Mouse (Mus musculus) lung, postnatal 25 days (tissue): ENCODE data around the gene Bricd5.
"Not testable (repeated sequence)": the region's sequence is repeated elsewhere in the genome, so short reads cannot be mapped to it uniquely, and the experiment has no call there.

Experiments used
- DNase-seq: peaks from one replicate; pipeline ENCODE4 v3.0.0; 2022; ENCODE audit warnings: low spot score

Bricd5 gene

DNA sequence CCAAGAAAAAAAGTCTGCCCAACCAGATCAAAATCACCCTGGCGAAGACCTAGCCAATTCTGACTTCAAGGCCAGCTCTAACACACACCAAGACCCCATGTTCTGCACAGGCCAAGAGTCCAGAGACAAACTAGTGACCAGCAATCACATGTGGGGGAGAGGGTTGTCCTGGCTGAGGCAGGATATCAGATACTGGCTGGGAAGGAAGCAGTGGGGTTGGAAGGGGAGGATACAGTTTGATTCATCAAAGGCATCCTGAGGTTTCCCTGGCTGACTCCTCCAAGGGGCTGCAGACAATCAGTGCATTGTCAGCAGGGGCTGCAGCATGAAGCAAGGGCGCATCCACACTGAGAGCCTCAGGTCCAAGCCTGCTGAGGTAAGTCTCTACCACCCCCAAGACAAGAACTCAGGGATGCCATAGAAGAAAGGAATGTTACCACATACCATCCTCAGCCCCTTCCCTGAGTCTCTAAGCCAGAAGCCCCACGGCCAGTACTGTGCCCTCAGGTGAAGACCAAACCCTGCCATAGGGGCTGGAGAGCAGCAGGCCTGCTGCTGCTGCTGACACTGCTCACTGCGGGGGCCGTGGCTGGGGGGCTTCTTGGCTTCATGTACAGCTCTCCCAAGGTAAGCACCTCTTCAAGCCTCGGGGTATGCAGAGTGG lies at the start of gene Bricd5:
Gene Bricd5, plus strand, starts transcription at position 273 of the 664 bp plus-strand sequence.
- no peak for DNase-seq

GRCm38 (mm10) chr17:24424489-24424888 lies 49.2 kb upstream of the Bricd5 start:
- no peak for DNase-seq

DNA sequence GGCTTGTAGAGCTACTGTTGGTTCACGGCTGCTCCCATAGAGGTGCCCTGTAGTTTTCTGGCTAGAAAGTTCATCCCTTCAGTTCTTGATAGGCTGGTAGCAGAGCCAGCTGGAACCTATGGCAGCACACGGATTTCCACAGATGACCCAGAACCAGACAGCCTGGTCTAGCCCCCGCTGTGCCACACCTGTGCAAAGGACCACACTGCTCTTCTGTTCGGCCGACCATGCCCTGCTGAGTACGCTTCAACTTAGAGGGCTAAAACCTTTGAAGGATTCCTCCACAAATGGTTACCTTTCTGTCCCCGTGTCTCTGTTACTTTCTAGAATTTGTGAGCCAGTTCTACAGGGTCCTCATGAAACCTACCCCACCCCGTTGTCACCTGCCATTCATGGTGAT lies 48.4 kb upstream of the Bricd5 start:
- DNase-seq = not testable (repeated sequence)

GRCm38 (mm10) chr17:24425905-24426304 lies 47.8 kb upstream of the Bricd5 start:
- DNase-seq = no peak

- peak; percentile 98 for DNase-seq
Measured at GRCm38 (mm10) chr17:24426471-24427169, 47.1 kb upstream of the Bricd5 start, which contains the start of gene Eci1. Eci1 (plus strand) TSS chr17:24426641.

GRCm38 (mm10) chr17:24427170-24427557 lies 46.5 kb upstream of the Bricd5 start:
- DNase-seq = no peak

DNA sequence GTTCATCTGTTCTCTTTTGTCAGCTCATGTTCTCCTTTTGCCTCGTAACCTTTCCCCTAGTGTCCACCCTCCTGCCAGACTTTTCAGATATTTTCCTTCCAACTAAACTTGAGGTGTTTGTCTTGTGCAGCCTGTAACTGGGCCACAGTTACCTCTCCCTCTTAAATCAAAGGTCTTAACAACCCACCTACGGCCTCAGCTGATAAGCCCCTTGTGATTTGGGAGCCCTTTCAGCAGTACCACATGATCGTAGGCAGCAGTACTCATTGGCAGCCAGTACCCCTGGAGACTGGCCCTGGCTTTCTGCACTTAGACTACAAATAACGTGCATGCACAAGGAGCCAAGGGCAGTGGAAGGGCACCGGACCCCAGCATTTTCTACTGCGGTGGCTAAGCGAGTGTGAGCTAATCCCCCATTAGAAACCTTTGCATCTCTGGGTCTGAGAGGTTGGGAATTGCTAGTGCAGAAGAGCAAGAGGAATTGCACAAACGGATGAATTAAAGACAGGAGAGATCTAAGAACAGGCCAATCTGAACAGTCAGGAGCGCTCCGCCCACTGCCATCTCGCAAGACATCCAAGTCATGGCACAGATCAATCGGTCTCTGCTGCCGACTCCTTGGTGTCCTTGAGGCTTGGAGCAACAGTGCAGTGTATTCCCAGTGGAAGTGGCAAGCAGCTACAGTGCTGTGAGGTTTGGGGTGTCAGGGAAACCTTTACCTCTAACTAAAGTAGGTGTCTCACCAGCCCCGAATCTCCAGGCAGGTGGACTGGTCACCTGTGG lies 44.3 kb upstream of the Bricd5 start:
- no peak for DNase-seq

GRCm38 (mm10) chr17:24437016-24437415 lies 36.7 kb upstream of the Bricd5 start:
- DNase-seq = peak; percentile 39

GRCm38 (mm10) chr17:24440377-24440776 lies 33.3 kb upstream of the Bricd5 start:
- DNase-seq = no peak

DNA sequence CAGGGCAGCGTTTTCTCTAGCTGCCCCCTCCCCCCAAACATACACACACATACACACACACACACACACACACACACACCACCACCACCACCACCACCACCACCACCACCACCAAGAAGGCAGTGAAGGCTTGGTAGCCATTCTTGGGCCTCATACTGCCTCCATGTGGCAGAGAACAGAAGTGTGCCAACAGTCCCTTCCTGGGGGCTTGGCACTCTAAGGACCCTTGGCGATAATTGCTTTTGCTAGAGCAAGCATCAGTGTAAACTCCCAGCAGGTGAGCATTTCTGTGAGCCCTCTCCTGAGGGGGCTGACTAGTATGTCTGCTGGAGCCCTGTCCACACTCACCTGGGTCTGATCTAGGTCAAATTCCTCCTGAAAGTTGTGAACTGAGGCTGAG lies 32.5 kb upstream of the Bricd5 start:
- DNase-seq = no peak

GRCm38 (mm10) chr17:24442107-24442506 lies 31.6 kb upstream of the Bricd5 start:
- DNase-seq = no peak

- DNase-seq = no peak
Measured at GRCm38 (mm10) chr17:24442632-24443155, 31.0 kb upstream of the Bricd5 start, which contains the start of gene Dnase1l2. Dnase1l2 (minus strand) TSS chr17:24443105.

DNA sequence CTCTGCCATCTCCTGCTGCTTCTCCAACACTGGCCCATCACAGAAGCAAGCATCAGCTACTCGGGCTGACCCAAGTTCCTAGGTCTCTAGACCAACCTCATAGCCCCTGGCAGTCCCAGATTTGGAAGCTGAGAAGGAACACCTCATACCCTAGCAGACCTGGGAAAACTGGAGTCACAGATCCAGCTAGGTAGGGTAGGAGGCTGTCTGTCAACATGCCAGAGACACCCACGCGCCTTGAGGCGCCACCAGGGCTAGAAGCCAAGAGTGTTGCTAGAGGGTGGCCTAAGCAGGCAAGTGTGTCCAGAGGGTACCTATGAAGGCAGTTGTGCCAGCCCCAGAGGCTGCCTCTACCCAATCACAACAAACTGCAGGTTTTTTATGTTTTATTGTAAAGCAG lies 30.3 kb upstream of the Bricd5 start:
- no peak for DNase-seq

- DNase-seq = no peak
Measured at GRCm38 (mm10) chr17:24446590-24446989, 27.1 kb upstream of the Bricd5 start.

DNA sequence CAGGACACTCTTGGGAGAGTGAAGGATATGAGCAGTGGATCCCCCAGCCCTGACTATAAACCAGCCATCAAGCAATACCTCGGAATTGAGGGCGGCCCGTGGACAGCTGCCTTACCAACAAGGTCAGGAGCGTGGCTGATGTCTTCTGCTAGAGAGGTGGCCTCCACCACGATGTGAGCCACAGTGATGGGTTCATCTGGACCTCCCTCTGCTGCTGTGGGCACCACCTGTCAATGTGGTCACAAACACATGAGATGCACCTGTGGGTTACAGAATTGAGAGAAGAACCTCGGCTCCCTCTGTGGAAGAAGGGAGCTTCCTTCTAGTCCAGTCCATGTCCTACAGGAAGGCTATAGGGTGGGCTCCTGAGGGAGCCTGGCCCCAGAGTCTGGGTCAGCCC lies 24.2 kb upstream of the Bricd5 start:
- DNase-seq = no peak

- no peak for DNase-seq
Measured at GRCm38 (mm10) chr17:24451220-24451619, 22.5 kb upstream of the Bricd5 start.

GRCm38 (mm10) chr17:24453372-24453771 lies 20.3 kb upstream of the Bricd5 start:
- no peak for DNase-seq

DNA sequence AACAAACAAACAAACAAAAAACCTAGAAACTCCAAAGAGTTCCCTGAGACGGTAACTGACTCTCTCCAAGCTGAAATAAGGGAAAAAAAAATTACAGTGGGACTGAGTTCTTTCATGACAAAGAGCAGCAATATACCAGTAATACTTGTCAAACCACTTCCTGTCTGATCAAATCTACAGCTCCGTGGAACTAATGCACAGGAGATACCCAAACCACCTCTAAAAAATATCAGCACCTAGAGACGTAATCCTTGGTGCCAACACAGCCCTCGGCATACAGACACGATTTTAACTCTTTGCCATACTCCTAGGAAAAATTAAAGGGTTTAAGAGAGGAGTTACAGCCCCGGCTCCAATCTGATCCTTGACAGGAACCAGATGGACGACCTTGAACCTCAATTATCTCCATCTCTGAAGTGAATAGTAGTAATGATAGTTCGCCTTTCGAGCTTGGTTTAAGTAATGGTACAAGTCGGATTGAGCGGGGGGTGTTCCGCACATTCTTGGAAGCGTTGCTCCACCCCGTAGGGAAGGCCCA lies 19.4 kb upstream of the Bricd5 start:
- DNase-seq = no peak

- peak; percentile 100 for DNase-seq
Measured at GRCm38 (mm10) chr17:24454756-24455522, 18.7 kb upstream of the Bricd5 start.

DNA sequence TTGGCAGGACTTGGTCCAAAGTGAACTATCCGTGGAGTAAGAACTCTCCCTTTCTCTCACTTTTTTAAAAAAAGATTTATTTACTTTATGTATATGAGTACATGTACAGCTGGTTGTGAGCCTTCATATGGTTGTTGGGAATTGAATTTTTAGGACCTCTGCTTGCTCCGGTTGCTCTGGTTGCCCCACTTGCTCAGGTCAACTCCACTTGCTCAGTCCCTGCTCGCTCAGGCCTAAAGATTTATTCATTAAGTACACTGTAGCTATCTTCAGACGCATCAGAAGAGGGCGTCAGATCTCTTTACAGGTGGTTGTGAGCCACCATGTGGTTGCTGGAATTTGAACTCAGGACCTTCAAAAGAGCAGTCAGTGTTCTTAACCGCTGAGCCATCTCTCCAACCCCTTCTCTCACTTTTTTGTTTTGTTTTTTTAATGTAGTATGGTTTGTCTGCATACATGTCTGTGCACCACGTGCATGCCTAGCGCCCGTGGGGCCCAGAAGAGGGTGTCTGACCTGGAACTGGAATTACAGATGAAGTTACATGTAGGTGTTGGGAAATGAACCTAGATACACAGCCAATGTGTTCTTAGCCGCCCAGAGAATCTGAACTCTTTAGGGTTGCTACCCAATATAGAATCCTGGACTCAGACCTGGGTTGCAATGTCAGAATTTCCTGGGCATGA lies 18.0 kb upstream of the Bricd5 start:
- not testable (repeated sequence) for DNase-seq

DNA sequence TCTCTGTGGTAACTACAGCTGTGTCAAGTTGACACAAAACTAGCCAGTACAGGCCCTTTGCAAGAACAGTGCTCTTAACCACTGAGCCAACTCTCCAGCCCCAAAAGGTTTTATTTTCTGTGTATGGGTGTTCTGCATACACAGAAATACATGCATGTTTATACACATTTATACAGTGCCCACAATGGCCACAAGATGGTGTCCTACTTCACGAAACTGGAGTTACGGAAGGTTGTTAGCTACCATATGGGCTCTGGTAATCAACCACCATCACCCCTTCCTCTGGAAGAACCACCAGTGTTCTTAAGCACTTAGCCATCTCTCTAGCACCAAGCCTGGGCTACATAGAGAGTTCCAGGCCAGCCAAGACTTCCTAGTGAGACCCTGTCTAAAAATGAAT lies 12.1 kb upstream of the Bricd5 start:
- DNase-seq = no peak
